Mouse (Mus musculus): Measurements from ENCODE around the gene Atf6b. TPM values are rescaled to one million over a fixed set of nuclear protein-coding genes. Genes with fewer than 3 reads are reported as not detected.
A peak's percentile ranks its signal among the peaks of the same experiment; 100 is the strongest.

Gene Atf6b
- polyA plus RNA-seq, 1 experiment from 2014 or later = 72.0 TPM

DNA sequence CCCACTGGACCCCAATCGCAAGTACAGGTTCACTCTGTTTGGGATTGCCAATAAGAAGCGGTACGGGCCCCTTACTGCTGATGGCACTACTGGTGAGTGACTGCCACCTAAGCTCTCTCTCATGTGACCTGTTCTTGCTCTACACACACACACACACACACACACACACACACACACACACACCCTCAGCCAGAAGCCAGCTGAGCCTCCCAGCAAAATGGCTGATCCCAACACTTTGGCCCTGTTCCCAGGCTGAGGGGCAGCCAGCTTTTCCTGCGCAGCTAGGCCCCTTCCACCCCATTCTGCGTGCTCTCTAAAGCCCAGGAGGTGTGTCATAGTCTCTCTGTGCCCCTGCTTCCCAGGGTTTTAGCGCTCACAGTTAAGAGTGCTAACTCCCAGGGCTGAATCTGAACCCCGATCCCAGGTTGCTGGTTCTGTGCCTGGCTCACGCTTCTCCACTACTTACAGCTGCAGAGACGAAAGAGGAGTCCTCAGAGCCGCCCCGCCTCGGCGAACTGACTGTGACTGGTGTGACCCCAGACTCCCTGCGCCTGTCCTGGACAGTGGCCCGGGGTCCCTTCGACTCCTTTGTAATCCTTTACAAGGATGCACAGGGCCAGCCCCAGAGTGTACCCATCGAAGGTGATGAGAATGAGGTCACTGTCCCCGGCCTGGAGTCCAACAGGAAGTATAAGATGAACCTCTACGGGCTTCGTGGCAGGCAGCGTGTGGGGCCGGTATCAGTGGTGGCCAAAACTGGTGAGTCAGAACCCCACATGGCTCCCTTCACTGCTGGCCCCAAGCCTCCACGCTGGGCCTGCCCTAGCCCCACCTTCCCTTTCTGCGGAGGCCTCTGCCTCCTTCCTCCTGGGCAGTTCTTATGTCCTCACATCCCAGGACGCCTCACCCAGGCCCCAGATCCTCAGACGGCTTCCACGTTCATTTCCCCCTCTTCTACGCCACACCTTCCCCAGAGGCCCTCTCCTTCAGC lies 38.5 kb downstream of the Atf6b start:
- peak; percentile 11; the same call in 1 of the 2 replicates for ATAC-seq (ENCODE audit: insufficient read depth, low FRiP score, low read depth)
- peak overlapping the region; percentile 67 for H3K27ac ChIP-seq
- no peak overlapping the region for H3K4me2 ChIP-seq

DNA sequence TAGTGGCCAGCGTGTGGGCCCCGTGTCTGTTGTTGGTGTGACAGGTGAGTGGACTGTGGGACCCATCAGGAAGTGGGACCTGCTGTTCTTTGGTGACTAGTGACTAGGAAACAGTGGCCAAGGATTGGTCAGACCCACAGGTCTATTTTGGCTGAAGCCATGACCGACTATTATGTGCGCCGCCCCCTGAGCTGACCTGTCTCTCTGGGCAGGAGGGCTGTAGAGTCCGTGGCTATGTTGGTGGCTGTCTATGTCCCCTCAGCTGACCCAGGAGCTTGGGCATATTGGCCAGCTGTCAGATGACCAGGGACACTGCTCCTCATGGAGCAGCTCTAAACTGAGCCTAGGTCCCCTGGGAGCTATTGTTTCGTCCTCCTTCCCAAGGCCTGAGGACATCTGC lies 41.9 kb downstream of the Atf6b start:
- ATAC-seq (ENCODE audit: insufficient read depth, low FRiP score, low read depth) = no peak
- H3K9me3 ChIP-seq = no peaks in the 10 kb centered on the region
- H3K9ac ChIP-seq = no peak overlapping the region
- 89% methylated on average over 7 of the region's 7 CpGs for WGBS
- H3K36me3 ChIP-seq = no peaks in the 10 kb centered on the region
- no peak overlapping the region for H3K4me3 ChIP-seq (replicated peaks)
- H3K4me2 ChIP-seq = no peak overlapping the region
- H3K4me1 ChIP-seq = peaks cover 22% of the 10 kb centered on the region
- H3K27ac ChIP-seq = no peak overlapping the region
- no peaks in the 10 kb centered on the region for H3K27me3 ChIP-seq (replicated peaks)

More for the DNA sequence above, 38.5 kb downstream of the Atf6b start:
- Histone ChIP-seq H3K36me3 (no peaks in the 10 kb centered on the region), H3K27me3 (replicated peaks) (peaks cover under 1% of the 10 kb centered on the region; the same call in 1 of the 2 replicates), H3K9me3 (no peaks in the 10 kb centered on the region), H3K4me3 (replicated peaks) (no peak overlapping the region), H3K9ac (no peak overlapping the region), H3K4me1 (peaks cover 37% of the 10 kb centered on the region)
- 63% methylated on average over 28 of the region's 28 CpGs for WGBS

DNA sequence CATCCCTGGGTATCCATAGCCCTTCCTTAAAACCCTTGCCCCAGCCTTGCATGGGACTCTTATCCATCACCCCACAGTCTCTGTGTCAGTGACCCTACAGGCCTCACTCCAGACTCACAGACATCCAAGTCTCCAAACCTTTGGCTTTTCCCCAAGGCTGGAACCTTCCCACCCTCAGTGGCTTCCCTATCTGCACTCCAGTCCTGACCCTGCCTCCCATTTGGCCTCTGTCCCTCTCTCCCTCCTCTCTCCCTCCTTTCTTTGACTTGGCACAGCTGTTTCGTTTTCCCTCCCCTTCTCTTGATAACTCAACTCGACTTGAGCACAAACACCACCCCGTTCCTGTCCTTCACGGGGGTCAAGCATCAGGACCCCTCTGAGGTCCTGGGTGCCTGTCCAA lies 43.5 kb downstream of the Atf6b start:
- H3K9ac ChIP-seq = no peak overlapping the region
- ATAC-seq (ENCODE audit: insufficient read depth, low FRiP score, low read depth) = no peak
- no peaks in the 10 kb centered on the region for H3K36me3 ChIP-seq
- H3K4me1 ChIP-seq = peaks cover 8% of the 10 kb centered on the region
- no peak overlapping the region for H3K4me2 ChIP-seq
- no peak overlapping the region for H3K4me3 ChIP-seq (replicated peaks)
- H3K27ac ChIP-seq = no peak overlapping the region
- H3K9me3 ChIP-seq = no peaks in the 10 kb centered on the region
- 46% methylated on average over 4 of the region's 4 CpGs for WGBS
- no peaks in the 10 kb centered on the region for H3K27me3 ChIP-seq (replicated peaks)

DNA sequence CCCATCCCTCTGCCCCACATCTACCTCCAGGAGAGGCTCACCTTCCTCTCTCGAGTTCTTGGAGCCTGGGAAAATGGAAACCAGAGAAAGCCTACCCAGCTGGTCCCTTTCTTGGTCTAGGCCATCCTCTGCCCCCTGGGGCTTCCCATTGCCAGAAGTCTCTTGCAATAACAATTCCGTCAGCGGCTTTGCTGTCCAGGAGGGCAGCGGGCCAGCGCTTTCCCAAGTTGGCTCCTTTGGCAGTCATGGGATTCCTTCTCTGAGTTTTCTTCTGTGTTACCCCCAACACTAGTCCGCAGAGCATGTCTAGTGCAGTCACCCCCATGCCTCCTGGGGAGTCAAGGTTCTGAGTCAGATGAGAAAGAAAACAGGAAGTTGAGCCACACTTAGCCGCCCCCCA lies 46.0 kb downstream of the Atf6b start:
- Histone ChIP-seq H3K4me2 (no peak overlapping the region), H3K9ac (no peak overlapping the region), H3K4me3 (replicated peaks) (no peak overlapping the region), H3K27ac (no peak overlapping the region), H3K36me3 (no peaks in the 10 kb centered on the region), H3K9me3 (no peaks in the 10 kb centered on the region), H3K4me1 (no peaks in the 10 kb centered on the region), H3K27me3 (replicated peaks) (no peaks in the 10 kb centered on the region)
- ATAC-seq (ENCODE audit: insufficient read depth, low FRiP score, low read depth) = no peak
- WGBS = 74% methylated on average over 7 of the region's 7 CpGs

DNA sequence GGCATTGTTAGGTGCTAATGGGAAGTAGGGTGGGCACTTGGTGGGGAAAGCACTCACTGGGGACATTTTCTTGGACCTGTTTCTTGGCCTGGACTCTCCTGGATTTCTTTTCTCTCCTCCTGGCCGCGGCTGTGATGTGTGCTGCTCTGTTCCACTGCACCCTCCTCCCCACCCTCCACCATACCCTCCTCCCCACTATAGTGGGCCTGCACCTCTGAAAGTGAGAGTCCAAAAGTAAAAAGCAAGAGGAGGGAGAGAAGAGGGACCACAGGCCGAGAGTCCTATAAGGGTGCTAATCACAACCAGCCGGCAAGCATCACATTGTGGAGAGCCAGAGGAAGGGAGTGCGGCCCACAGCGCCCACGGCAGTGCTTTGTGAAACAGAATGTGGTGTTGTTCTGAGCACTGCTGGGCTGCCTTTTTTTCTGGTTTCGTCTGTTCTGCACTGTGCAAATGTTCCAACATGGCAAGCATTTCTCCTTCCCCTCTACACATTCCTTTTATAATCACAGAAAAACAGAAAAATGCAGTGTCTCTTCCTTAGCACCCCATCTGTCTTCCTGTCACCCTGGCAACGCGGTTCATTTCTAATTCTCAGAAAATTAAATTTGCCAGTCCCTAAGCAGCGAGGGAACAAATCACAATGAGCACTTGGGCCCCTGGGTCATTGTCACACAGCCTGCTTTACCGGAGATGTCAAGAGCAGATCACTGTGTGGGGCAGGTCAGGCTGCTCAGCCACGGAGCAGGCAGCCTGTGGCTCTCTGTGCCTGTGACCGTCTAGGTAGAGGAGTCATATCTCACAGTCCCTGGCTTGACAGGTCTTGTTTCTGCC lies 52.8 kb downstream of the Atf6b start:
- Histone ChIP-seq H3K27me3 (replicated peaks) (no peaks in the 10 kb centered on the region), H3K9me3 (no peaks in the 10 kb centered on the region), H3K4me3 (replicated peaks) (no peak overlapping the region), H3K36me3 (no peaks in the 10 kb centered on the region), H3K4me2 (no peak overlapping the region), H3K9ac (no peak overlapping the region), H3K27ac (no peak overlapping the region), H3K4me1 (no peaks in the 10 kb centered on the region)
- 40% methylated on average over 14 of the region's 14 CpGs for WGBS
- ATAC-seq (ENCODE audit: insufficient read depth, low FRiP score, low read depth) = no peak; the same call in 1 of the 2 replicates

DNA sequence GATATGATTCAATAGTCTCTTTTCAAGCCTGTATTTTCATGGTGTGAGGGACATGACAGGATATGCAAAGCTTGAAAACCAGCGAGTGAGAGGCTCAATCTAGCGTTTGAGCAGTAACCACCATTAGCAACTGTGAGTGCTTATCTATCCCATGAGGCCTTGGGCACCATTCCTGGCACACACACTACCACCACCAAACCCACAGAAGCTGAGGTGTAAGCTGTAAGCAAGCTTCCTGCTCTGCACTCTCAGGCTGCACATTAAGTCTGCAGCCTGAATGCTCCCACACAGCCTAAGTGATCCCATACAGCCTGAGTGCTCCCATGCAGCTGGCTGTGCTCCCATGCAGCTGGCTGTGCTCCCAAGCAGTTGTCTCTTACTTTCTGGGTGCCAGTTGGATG lies 53.7 kb downstream of the Atf6b start:
- Histone ChIP-seq H3K36me3 (no peaks in the 10 kb centered on the region), H3K4me2 (no peak overlapping the region), H3K4me3 (replicated peaks) (no peak overlapping the region), H3K9me3 (no peaks in the 10 kb centered on the region), H3K27me3 (replicated peaks) (no peaks in the 10 kb centered on the region), H3K4me1 (no peaks in the 10 kb centered on the region), H3K9ac (no peak overlapping the region), H3K27ac (no peak overlapping the region)
- no peak for ATAC-seq (ENCODE audit: insufficient read depth, low FRiP score, low read depth)
- 64% methylated on average over 2 of the region's 2 CpGs for WGBS

Other genes starting within 250 kb of the Atf6b start
- 1.1 and 1.3 TPM in 2 replicates for gene BC051142, start 248.3 kb upstream of the Atf6b start, polyA plus RNA-seq (2015; fragmentation: Nextera tagmentation; extraction: Ambion mirVana)
- gene Btnl4, start 169.8 kb upstream of the Atf6b start, polyA plus RNA-seq (2015; fragmentation: Nextera tagmentation; extraction: Ambion mirVana) = 2.6 and 4.1 TPM in 2 replicates
- 1.2 and 2.8 TPM in 2 replicates for gene Btnl6, start 129.8 kb upstream of the Atf6b start, polyA plus RNA-seq (2015; fragmentation: Nextera tagmentation; extraction: Ambion mirVana)
- 5.8 and 7.9 TPM in 2 replicates for gene Notch4, start 82.9 kb upstream of the Atf6b start, polyA plus RNA-seq (2015; fragmentation: Nextera tagmentation; extraction: Ambion mirVana)
- gene Gpsm3, start 57.3 kb upstream of the Atf6b start, polyA plus RNA-seq (2015; fragmentation: Nextera tagmentation; extraction: Ambion mirVana) = 10.2 and 11.9 TPM in 2 replicates
- gene Pbx2, start 55.9 kb upstream of the Atf6b start, polyA plus RNA-seq (2015; fragmentation: Nextera tagmentation; extraction: Ambion mirVana) = 8.5 and 9.2 TPM in 2 replicates
- gene Ager, start 49.3 kb upstream of the Atf6b start, polyA plus RNA-seq (2015; fragmentation: Nextera tagmentation; extraction: Ambion mirVana) = 3.1 and 3.5 TPM in 2 replicates
- gene Rnf5, start 43.5 kb upstream of the Atf6b start, polyA plus RNA-seq (2015; fragmentation: Nextera tagmentation; extraction: Ambion mirVana) = 130 and 142 TPM in 2 replicates
- 49.3 and 50.8 TPM in 2 replicates for gene Agpat1, start 42.9 kb upstream of the Atf6b start, polyA plus RNA-seq (2015; fragmentation: Nextera tagmentation; extraction: Ambion mirVana)
- gene Egfl8, start 31.2 kb upstream of the Atf6b start, polyA plus RNA-seq (2015; fragmentation: Nextera tagmentation; extraction: Ambion mirVana) = 3.7 and 3.8 TPM in 2 replicates
- gene Ppt2, start 18.6 kb upstream of the Atf6b start, polyA plus RNA-seq (2015; fragmentation: Nextera tagmentation; extraction: Ambion mirVana) = 23.7 and 26.2 TPM in 2 replicates
- gene Prrt1, start 17.6 kb upstream of the Atf6b start, polyA plus RNA-seq (2015; fragmentation: Nextera tagmentation; extraction: Ambion mirVana) = 0.35 and 0.63 TPM in 2 replicates
- 14.0 and 14.5 TPM in 2 replicates for gene Fkbpl, start 2.4 kb upstream of the Atf6b start, polyA plus RNA-seq (2015; fragmentation: Nextera tagmentation; extraction: Ambion mirVana)
- 0.97 and 1.4 TPM in 2 replicates for gene Tnxb, start 23.4 kb downstream of the Atf6b start, polyA plus RNA-seq (2015; fragmentation: Nextera tagmentation; extraction: Ambion mirVana)
- 0.44 and 0.65 TPM in 2 replicates for gene C4b, start 96.7 kb downstream of the Atf6b start, polyA plus RNA-seq (2015; fragmentation: Nextera tagmentation; extraction: Ambion mirVana)
- 1.1 and 1.7 TPM in 2 replicates for gene Cyp21a1, start 157.4 kb downstream of the Atf6b start, polyA plus RNA-seq (2015; fragmentation: Nextera tagmentation; extraction: Ambion mirVana)
- 25.7 and 26.5 TPM in 2 replicates for gene Stk19, start 189.8 kb downstream of the Atf6b start, polyA plus RNA-seq (2015; fragmentation: Nextera tagmentation; extraction: Ambion mirVana)
- 52.9 and 53.1 TPM in 2 replicates for gene Dxo, start 189.9 kb downstream of the Atf6b start, polyA plus RNA-seq (2015; fragmentation: Nextera tagmentation; extraction: Ambion mirVana)
- 39.5 and 48.8 TPM in 2 replicates for gene Skiv2l, start 203.1 kb downstream of the Atf6b start, polyA plus RNA-seq (2015; fragmentation: Nextera tagmentation; extraction: Ambion mirVana)
- gene Nelfe, start 203.2 kb downstream of the Atf6b start, polyA plus RNA-seq (2015; fragmentation: Nextera tagmentation; extraction: Ambion mirVana) = 87.8 and 103 TPM in 2 replicates
- gene Cfb, start 215.4 kb downstream of the Atf6b start, polyA plus RNA-seq (2015; fragmentation: Nextera tagmentation; extraction: Ambion mirVana) = 20.8 and 30.4 TPM in 2 replicates
- gene Zbtb12, start 232.3 kb downstream of the Atf6b start, polyA plus RNA-seq (2015; fragmentation: Nextera tagmentation; extraction: Ambion mirVana) = 2.7 and 3.0 TPM in 2 replicates
- not detected in 2 replicates for gene Gm20547, start 234.9 kb downstream of the Atf6b start, polyA plus RNA-seq (2015; fragmentation: Nextera tagmentation; extraction: Ambion mirVana)